Mouse (Mus musculus) brain, embryonic 14.5 days (tissue): ENCODE data around the gene Tmem115.

Source experiments
- CTCF ChIP-seq: fragments of 200-500 bp; IDR thresholded peaks from 2 replicates; pipeline ENCODE4 v1.5.1; 2012; ENCODE audit warnings: inconsistent platforms, mild to moderate bottlenecking, moderate library complexity, borderline replicate concordance; ENCODE audit not compliant: insufficient read depth, insufficient read length; ENCODE audit errors: extremely low read depth
- POLR2A ChIP-seq: fragments of 200-500 bp; IDR thresholded peaks from 2 replicates; pipeline ENCODE4 v1.6.1; 2012; ENCODE audit warnings: mild to moderate bottlenecking, inconsistent platforms, borderline replicate concordance; ENCODE audit not compliant: poor library complexity, insufficient read depth, insufficient read length, severe bottlenecking; ENCODE audit errors: extremely low read depth

DNA sequence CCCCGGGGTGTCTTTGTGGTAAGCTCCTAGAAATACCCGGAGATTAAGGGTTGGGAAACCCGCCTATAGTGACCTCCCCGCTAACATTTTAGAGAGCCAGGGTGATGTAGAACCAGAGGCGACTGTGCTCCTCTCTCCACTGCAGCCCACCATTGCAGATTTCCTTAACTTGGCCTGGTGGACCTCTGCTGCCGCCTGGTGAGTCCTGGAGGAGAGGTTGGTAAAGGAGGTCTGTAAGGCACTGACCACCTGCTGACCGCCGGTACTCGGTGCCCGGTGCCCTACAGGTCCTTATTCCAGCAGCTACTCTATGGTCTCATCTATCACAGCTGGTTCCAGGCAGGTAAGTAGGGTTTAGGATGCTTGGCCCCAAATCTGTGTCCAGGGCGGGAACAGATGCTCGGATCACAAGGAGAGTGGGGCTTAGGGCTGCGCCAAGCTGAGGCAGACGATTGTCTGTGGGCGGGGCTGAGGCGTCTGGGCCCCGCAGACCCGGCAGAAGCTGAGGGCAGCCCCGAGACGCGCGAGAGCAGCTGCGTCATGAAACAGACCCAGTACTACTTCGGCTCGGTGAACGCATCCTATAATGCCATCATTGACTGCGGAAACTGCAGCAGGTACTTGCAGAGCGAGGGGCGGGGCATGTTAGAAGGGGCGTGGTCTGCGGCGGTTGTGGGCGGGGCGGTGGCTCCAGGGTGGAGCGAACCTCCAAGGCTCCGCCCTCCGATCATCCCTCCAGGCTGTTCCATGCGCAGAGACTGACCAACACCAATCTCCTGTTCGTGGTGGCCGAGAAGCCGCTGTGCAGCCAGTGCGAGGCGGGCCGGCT, 7.3 kb upstream of the Tmem115 start:
- TF ChIP-seq CTCF (peak; percentile 12; the same call in 1 of the 2 replicates), POLR2A (no peak)
